Mouse (Mus musculus) hindbrain, embryonic 15.5 days (tissue): Measurements from ENCODE around the gene Tsks. TPM values are rescaled to one million over a fixed set of nuclear protein-coding genes. Genes with fewer than 3 reads are reported as not detected.

Experiments used
- ATAC-seq: fragments of 200-750 bp; cut with Nextera tagmentation; 2 replicates; pipeline ENCODE4 v1.8.0; 2017; ENCODE audit warnings: low read depth, moderate number of reproducible peaks, moderate TSS enrichment; ENCODE audit not compliant: low FRiP score
- H3K27ac ChIP-seq: fragments of 300-500 bp; sonication (generic); replicated peaks from 2 replicates; pipeline ENCODE4 v1.5.1; 2015; ENCODE audit warnings: mild to moderate bottlenecking, inconsistent platforms
- H3K27me3 ChIP-seq: fragments of 300-500 bp; sonication (generic); 2 replicates; pipeline ENCODE4 v1.6.1; 2015; ENCODE audit warnings: control low read depth, inconsistent platforms
- H3K36me3 ChIP-seq: fragments of 300-500 bp; sonication (generic); 2 replicates; pipeline ENCODE4 v1.6.1; 2015; ENCODE audit warnings: control low read depth, inconsistent platforms
- H3K4me1 ChIP-seq: fragments of 300-500 bp; sonication (generic); replicated peaks from 2 replicates; pipeline ENCODE4 v1.6.1; 2015; ENCODE audit warnings: control low read depth, inconsistent platforms
- H3K4me2 ChIP-seq: fragments of 300-500 bp; sonication (generic); 2 replicates; pipeline ENCODE4 v1.6.1; 2015; ENCODE audit warnings: moderate library complexity, mild to moderate bottlenecking, inconsistent platforms
- H3K4me3 ChIP-seq: fragments of 300-500 bp; sonication (generic); 2 replicates; pipeline ENCODE4 v1.5.1; 2015; ENCODE audit warnings: mild to moderate bottlenecking, inconsistent platforms
- H3K9ac ChIP-seq: fragments of 300-500 bp; sonication (generic); 2 replicates; pipeline ENCODE4 v1.6.1; 2015; ENCODE audit warnings: inconsistent platforms
- H3K9me3 ChIP-seq: fragments of 300-500 bp; sonication (generic); 2 replicates; pipeline ENCODE4 v1.6.1; 2016; ENCODE audit warnings: control low read depth, inconsistent platforms
- WGBS: fragments of 180-500 bp; shearing (Covaris S2); methylation state at CpG from one replicate; pipeline ENCODE4 v1.1.7; 2015; 5-methylcytosine and 5-hydroxymethylcytosine counted together
- polyA plus RNA-seq: library from polyadenylated mRNA; unstranded; fragments of >200 nt; fragmentation: Nextera tagmentation; extraction: Ambion mirVana; gene quantifications from 2 replicates; pipeline ENCODE4 v1.2.1, GENCODE M21; 2015

Gene Tsks
- polyA plus RNA-seq, 1 experiment from 2014 or later: 0.10 TPM

- H3K4me1 ChIP-seq: peaks cover 40% of the 10 kb centered on the region
- no peak overlapping the region for H3K9ac ChIP-seq
- 46% methylated on average over 3 of the region's 3 CpGs for WGBS
- H3K9me3 ChIP-seq: no peaks in the 10 kb centered on the region
- H3K4me3 ChIP-seq: peak overlapping the region; percentile 89
- H3K36me3 ChIP-seq: peaks cover 25% of the 10 kb centered on the region
- H3K27ac ChIP-seq: peak overlapping the region; percentile 96; the same call in 1 of the 2 replicates
- no peaks in the 10 kb centered on the region for H3K27me3 ChIP-seq
- peak overlapping the region; percentile 74 for H3K4me2 ChIP-seq
- ATAC-seq: no peak
These were observed 41.8 kb downstream of the Tsks start for GRCm38 (mm10) chr7:44984833-44985164.

DNA sequence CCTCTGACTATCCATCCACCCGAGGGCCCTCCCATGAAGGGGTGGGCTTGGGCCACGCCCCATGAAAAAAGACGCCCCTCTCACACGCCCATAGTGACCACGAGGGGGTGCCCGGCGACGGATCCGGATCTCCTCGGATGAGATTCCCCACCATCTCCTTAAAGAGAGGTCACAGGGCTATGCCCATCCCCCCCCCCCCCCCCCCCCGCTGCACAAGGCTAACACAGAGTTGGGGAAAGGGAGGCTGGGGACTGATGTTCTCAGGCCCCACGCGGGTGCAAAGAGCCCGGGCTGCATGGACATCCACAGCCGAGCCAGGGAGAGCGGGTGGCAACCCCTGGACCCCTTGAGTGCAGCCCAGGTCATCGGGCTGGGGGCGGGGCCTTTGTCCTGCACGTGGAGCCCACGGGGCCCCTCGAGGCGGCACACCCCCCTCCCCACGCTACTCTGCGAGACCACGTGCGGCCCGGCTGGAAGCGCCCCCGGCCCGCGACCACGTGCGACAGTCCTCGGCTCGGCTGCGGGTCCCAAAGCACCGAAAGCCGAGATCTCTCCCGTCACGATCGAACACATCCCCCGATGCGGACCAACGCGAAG lies 42.7 kb downstream of the Tsks start:
- Histone ChIP-seq H3K27ac (peak overlapping the region; percentile 96), H3K9me3 (no peaks in the 10 kb centered on the region), H3K4me3 (peak overlapping the region; percentile 89), H3K36me3 (peaks cover 16% of the 10 kb centered on the region), H3K4me1 (peaks cover 40% of the 10 kb centered on the region), H3K9ac (peak overlapping the region; percentile 97), H3K4me2 (peak overlapping the region; percentile 74), H3K27me3 (no peaks in the 10 kb centered on the region)
- under 1% methylated on average over 41 of the region's 45 CpGs for WGBS
- ATAC-seq: peak; percentile 1; the same call in 1 of the 2 replicates

DNA sequence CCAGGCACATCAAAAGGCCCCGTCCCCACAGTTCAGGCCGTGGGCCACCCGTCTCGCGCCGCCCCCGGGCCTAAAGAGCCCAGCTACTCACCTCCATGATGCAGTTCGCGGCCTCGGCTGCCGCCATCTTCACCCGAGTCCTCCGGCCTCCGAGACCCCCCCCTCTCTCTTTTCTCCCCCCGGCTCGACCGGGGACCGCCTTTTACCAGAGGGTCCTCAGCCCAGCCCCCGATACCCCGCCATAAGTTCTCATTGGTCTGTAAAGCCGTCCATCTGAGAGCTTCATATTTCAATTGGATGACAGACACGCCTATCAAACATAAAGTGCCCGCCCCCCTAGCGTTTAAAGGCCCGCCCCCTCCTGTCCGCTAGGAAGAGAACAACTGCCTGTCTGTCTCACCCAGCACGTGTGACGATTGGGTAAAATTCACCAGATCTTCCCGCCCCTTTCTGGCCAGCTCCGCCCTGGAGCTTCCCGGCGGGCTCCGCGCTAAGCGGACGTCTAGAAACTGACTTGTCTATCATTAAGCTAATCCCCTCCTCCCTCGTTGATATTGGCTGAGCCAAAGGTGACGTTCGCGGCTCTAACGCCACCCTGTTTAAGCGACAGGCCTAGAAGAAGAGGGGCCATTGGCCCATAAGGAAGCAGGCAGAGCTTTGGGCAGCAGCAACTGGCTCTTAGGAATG lies 43.3 kb downstream of the Tsks start, which contains the start of gene Prmt1:
Gene Prmt1 (minus strand): TSS at position 377 of the 687 bp plus-strand sequence.
- WGBS: under 1% methylated on average over 42 of the region's 42 CpGs
- H3K4me1 ChIP-seq: peaks cover 40% of the 10 kb centered on the region
- no peaks in the 10 kb centered on the region for H3K9me3 ChIP-seq
- peaks cover 10% of the 10 kb centered on the region for H3K36me3 ChIP-seq
- peak within 1 kb of the TSS; percentile 97 for H3K9ac ChIP-seq
- H3K27me3 ChIP-seq: no peaks in the 10 kb centered on the region
- peak within 1 kb of the TSS; percentile 96 for H3K27ac ChIP-seq
- peak within 1 kb of the TSS; percentile 89 for H3K4me3 ChIP-seq
- peak within 1 kb of the TSS; percentile 74 for H3K4me2 ChIP-seq
- peak; percentile 98 for ATAC-seq

DNA sequence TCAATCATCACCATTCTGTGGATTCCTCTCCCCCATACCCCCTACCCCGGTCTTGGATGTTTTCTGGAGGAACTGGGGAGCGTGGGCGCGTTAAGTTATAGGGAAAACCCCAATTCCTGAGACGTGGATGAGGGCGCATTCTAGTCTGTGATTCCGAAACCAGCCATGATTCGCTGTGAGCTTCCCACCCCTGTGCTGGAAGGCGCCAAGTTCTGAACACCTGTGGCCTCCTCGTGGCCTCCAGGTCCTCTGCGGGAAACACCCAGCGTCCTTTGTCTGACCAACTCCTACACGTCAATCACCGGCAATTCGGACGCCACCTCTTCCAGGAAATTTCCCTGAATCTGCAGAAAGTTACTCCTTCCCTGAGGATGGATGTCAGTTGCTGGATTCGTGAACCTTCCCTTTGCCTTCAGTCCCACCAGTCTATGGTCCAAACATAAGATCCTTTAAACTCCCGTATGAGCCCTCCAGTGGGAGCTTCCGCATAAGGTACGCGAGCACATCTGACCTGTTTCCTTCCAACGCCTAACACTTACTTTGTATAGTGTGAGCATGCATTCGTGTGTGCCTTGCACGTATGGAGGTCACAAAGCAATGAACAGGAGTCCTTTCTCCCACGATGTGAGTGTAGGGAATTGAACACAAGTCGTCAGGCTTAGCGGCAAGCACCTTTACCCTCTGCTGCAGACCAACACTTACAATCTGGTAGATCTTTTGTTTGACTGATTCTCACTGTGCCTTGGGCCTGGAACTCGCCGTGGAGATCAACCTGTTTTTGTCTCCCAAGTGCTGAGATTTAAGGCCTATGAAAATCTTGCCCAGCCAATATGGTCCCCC lies 44.1 kb downstream of the Tsks start:
- Histone ChIP-seq H3K4me1 (peaks cover 40% of the 10 kb centered on the region), H3K27me3 (no peaks in the 10 kb centered on the region), H3K4me3 (peak overlapping the region; percentile 57), H3K27ac (peak overlapping the region; percentile 91), H3K4me2 (peak overlapping the region; percentile 69), H3K9ac (peak overlapping the region; percentile 70), H3K36me3 (peaks cover 2% of the 10 kb centered on the region), H3K9me3 (no peaks in the 10 kb centered on the region)
- ATAC-seq: peak; percentile 15
- under 1% methylated on average over 29 of the region's 29 CpGs for WGBS

- peak overlapping the region; percentile 45 for H3K4me3 ChIP-seq
- H3K36me3 ChIP-seq: peaks cover 15% of the 10 kb centered on the region
- H3K4me1 ChIP-seq: peaks cover 24% of the 10 kb centered on the region
- H3K9ac ChIP-seq: peak overlapping the region; percentile 33; the same call in 1 of the 2 replicates
- H3K4me2 ChIP-seq: peak overlapping the region; percentile 65
- H3K27me3 ChIP-seq: no peaks in the 10 kb centered on the region
- H3K9me3 ChIP-seq: no peaks in the 10 kb centered on the region
- no peak for ATAC-seq
- WGBS: 17% methylated on average over 10 of the region's 10 CpGs
- peak overlapping the region; percentile 41 for H3K27ac ChIP-seq
These were observed 53.7 kb downstream of the Tsks start for GRCm38 (mm10) chr7:44996672-44997071.

DNA sequence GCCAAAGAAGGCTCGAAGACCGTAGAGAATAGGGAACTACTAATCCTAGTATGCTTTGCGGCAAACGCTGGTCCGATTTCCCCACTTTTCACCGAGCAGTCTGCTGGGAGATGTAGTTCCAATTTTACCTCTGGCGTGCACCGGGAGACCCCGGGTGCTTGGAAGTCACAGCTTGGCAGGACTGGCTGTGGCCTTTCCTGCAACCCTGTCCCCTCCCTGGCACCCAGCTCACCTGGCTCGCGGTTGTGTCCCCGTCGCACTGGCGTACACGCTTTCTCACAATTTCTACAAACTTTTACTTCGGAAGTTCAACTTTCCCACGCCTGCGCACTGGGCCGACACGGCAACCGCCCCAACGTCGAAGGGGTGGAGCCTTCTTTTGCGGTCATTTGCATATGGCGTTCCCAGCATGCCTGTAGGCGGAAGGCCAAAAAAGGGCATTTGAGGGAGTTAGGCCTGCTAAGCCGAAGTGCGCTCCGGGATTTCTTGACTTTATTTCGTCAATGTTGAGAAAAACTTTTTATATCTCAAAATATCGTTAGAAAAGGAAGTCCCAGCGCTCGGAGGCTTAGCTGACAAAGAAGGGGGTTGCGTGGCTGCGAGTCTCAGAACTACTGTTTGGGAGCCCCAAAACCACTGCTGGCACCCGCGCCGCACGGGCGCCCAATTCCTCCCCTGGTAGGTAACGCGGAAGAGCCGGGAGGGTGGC lies 54.4 kb downstream of the Tsks start, which contains the start of gene Irf3:
Gene Irf3 (plus strand): TSS at position 418 of the 709 bp plus-strand sequence.
- Histone ChIP-seq H3K9me3 (no peaks in the 10 kb centered on the region), H3K27me3 (no peaks in the 10 kb centered on the region), H3K27ac (peak within 1 kb of the TSS; percentile 51), H3K4me3 (peak within 1 kb of the TSS; percentile 45), H3K36me3 (peaks cover 23% of the 10 kb centered on the region), H3K9ac (peak within 1 kb of the TSS; percentile 53), H3K4me2 (peak within 1 kb of the TSS; percentile 65), H3K4me1 (peaks cover 24% of the 10 kb centered on the region)
- peak; percentile 91 for ATAC-seq
- WGBS: under 1% methylated on average over 43 of the region's 43 CpGs

DNA sequence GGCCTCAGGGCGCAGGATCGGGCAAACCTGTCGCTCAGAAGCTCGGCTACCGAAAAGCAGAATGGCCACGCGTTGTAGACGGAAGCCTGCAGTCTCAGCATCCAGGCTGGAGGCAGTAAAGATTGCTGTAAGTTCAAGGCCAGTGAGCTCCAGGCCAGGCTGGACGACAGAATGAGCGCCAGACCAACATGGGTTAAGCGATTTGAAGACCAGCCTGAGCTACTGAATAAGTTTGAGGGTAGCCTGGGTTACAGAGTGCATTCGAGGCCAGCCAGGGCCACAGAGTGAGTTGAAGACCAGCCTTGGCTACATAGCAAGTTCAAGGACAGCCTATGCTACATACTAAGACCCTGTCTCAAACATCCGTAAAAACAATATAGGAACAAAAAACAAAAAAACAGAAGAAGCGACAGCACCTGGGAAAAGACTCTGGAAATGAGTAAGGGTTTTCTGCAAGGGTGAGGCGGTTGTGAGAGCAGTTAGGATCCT lies 55.0 kb downstream of the Tsks start:
- ATAC-seq: no peak
- WGBS: 3% methylated on average over 15 of the region's 15 CpGs
- H3K4me3 ChIP-seq: peak overlapping the region; percentile 45
- no peaks in the 10 kb centered on the region for H3K9me3 ChIP-seq
- no peaks in the 10 kb centered on the region for H3K27me3 ChIP-seq
- H3K27ac ChIP-seq: peak overlapping the region; percentile 51
- H3K9ac ChIP-seq: peak overlapping the region; percentile 53
- H3K4me2 ChIP-seq: peak overlapping the region; percentile 65
- peaks cover 24% of the 10 kb centered on the region for H3K4me1 ChIP-seq
- H3K36me3 ChIP-seq: peaks cover 28% of the 10 kb centered on the region

DNA sequence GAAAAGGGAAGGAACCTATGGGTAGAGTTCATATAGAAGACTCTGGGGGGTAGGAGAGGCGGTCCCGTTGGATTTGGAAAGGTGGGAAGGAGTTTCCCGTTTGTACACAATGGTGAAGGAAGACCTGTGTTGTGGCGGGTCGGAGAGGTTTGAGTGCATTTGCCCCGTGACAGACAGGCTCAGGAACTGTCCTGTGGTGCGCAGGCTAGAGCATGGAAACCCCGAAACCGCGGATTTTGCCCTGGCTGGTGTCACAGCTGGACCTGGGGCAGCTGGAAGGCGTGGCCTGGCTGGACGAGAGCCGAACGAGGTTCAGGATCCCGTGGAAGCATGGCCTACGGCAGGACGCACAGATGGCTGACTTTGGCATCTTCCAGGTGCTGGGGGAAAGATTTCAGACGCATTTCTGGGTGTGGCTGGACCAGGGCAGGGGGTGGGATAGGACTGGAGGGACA lies 55.5 kb downstream of the Tsks start, which contains the start of gene Bcl2l12:
Gene Bcl2l12 (minus strand): TSS at position 212 of the 455 bp plus-strand sequence.
- peaks cover 33% of the 10 kb centered on the region for H3K36me3 ChIP-seq
- H3K4me2 ChIP-seq: peak within 1 kb of the TSS; percentile 65
- no peaks in the 10 kb centered on the region for H3K9me3 ChIP-seq
- H3K27me3 ChIP-seq: no peaks in the 10 kb centered on the region
- peaks cover 24% of the 10 kb centered on the region for H3K4me1 ChIP-seq
- peak within 1 kb of the TSS; percentile 51 for H3K27ac ChIP-seq
- ATAC-seq: no peak
- H3K9ac ChIP-seq: peak within 1 kb of the TSS; percentile 53
- peak within 1 kb of the TSS; percentile 45 for H3K4me3 ChIP-seq
- WGBS: 3% methylated on average over 18 of the region's 18 CpGs

GRCm38 (mm10) chr7:44999753-45000152 lies 56.7 kb downstream of the Tsks start:
- Histone ChIP-seq H3K36me3 (peaks cover 43% of the 10 kb centered on the region), H3K9ac (no peak overlapping the region), H3K4me3 (no peak overlapping the region), H3K27me3 (no peaks in the 10 kb centered on the region), H3K4me2 (no peak overlapping the region), H3K27ac (no peak overlapping the region), H3K9me3 (no peaks in the 10 kb centered on the region), H3K4me1 (peaks cover 24% of the 10 kb centered on the region)
- no peak for ATAC-seq
- WGBS: 87% methylated on average over 11 of the region's 11 CpGs

- no peak for ATAC-seq
- WGBS: 84% methylated on average over 21 of the region's 21 CpGs
- H3K4me1 ChIP-seq: peaks cover 24% of the 10 kb centered on the region
These were observed 57.6 kb downstream of the Tsks start for GRCm38 (mm10) chr7:45000539-45001114.

DNA sequence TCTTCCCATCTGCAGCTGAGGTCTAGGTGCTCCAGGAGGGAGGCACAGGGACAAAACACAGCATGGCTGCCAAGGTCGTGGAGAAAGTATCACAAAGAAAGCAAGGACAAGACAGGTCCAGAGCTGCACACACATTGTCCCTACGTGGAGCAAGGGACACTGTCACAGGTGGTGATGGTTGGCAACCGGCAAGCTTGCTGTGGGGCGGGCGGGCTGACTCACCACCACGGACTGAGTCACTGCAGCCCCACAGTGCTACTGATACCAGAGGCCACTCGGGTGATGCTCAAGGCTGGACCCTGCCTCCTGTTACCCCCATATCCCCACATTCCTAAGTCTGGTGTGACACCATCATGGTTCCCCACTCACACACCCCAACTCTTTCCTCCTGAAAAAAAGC lies 59.4 kb downstream of the Tsks start:
- Histone ChIP-seq H3K27me3 (no peaks in the 10 kb centered on the region), H3K9ac (no peak overlapping the region), H3K4me1 (peaks cover 16% of the 10 kb centered on the region), H3K4me2 (no peak overlapping the region), H3K36me3 (peaks cover 68% of the 10 kb centered on the region), H3K4me3 (no peak overlapping the region), H3K27ac (no peak overlapping the region), H3K9me3 (no peaks in the 10 kb centered on the region)
- 93% methylated on average over 7 of the region's 7 CpGs for WGBS
- no peak for ATAC-seq

More at GRCm38 (mm10) chr7:45000539-45001114, 57.6 kb downstream of the Tsks start:
- H3K9me3 ChIP-seq: no peaks in the 10 kb centered on the region
- no peaks in the 10 kb centered on the region for H3K27me3 ChIP-seq
- H3K9ac ChIP-seq: no peak overlapping the region
- no peak overlapping the region for H3K27ac ChIP-seq
- H3K4me3 ChIP-seq: no peak overlapping the region
- no peak overlapping the region for H3K4me2 ChIP-seq
- peaks cover 50% of the 10 kb centered on the region for H3K36me3 ChIP-seq
